Mouse (Mus musculus) forebrain, postnatal 0 days (tissue): ENCODE measurements around the gene Has1. TPM values are rescaled to one million over a fixed set of nuclear protein-coding genes. Genes with fewer than 3 reads are reported as not detected.

ENCODE experiments used
- ATAC-seq: fragments of 200-750 bp; cut with Nextera tagmentation; 2 replicates; pipeline ENCODE4 v1.8.0; 2017; ENCODE audit warnings: mild to moderate bottlenecking, moderate library complexity
- DNase-seq: peaks from one replicate; pipeline ENCODE4 v3.0.0-alpha.2; 2015
- H3K27ac ChIP-seq: fragments of 300-500 bp; sonication (generic); 2 replicates; pipeline ENCODE4 v1.5.1; 2014; ENCODE audit warnings: low read depth, mild to moderate bottlenecking, antibody characterized with exemption, low read length, moderate library complexity, mixed read lengths
- H3K27me3 ChIP-seq: fragments of 300-500 bp; sonication (generic); 2 replicates; pipeline ENCODE4 v1.6.1; 2014; ENCODE audit warnings: mild to moderate bottlenecking, low read length, mixed read lengths; ENCODE audit not compliant: insufficient read depth
- H3K36me3 ChIP-seq: fragments of 300-500 bp; sonication (generic); 2 replicates; pipeline ENCODE4 v1.6.1; 2014; ENCODE audit warnings: mild to moderate bottlenecking, moderate library complexity; ENCODE audit not compliant: insufficient read depth
- H3K4me1 ChIP-seq: fragments of 300-500 bp; sonication (generic); 2 replicates; pipeline ENCODE4 v1.6.1; 2014; ENCODE audit warnings: antibody characterized with exemption; ENCODE audit not compliant: insufficient read depth
- H3K4me2 ChIP-seq: fragments of 300-500 bp; sonication (generic); 2 replicates; pipeline ENCODE4 v1.6.1; 2014; ENCODE audit warnings: low read depth, mild to moderate bottlenecking, moderate library complexity
- H3K4me3 ChIP-seq: fragments of 300-500 bp; sonication (generic); 2 replicates; pipeline ENCODE4 v1.5.1; 2014; ENCODE audit warnings: low read depth, low read length, mixed read lengths
- H3K9ac ChIP-seq: fragments of 300-500 bp; sonication (generic); 2 replicates; pipeline ENCODE4 v1.6.1; 2014; ENCODE audit warnings: mild to moderate bottlenecking
- H3K9me3 ChIP-seq: fragments of 300-500 bp; sonication (generic); 2 replicates; pipeline ENCODE4 v1.6.1; 2016; ENCODE audit warnings: low read length
- CTCF ChIP-seq: sonication (generic); IDR thresholded peaks from 2 replicates; pipeline ENCODE4 v1.5.1; 2016; ENCODE audit warnings: antibody characterized with exemption, control low read depth, low read depth
- WGBS: fragments of 180-500 bp; shearing (Covaris S2); extraction: QIAGEN DNeasy Blood & Tissue Kit; methylation state at CpG from one replicate; pipeline ENCODE4 v1.1.7; 2014; 5-methylcytosine and 5-hydroxymethylcytosine counted together
- polyA plus RNA-seq: library from polyadenylated mRNA; unstranded; fragments of >200 nt; fragmentation: Nextera tagmentation; extraction: Ambion mirVana; gene quantifications from 2 replicates; pipeline ENCODE4 v1.2.1, GENCODE M21; 2015
- total RNA-seq: library from RNA; depleted of rRNA; stranded (reverse); fragments of >200 nt; gene quantifications from 2 replicates; pipeline ENCODE4 v1.2.3, GENCODE M21; 2014

The Has1 gene
- total and polyA plus RNA-seq, 2 experiments from 2014 or later = 0.53 to 0.90 TPM

DNA sequence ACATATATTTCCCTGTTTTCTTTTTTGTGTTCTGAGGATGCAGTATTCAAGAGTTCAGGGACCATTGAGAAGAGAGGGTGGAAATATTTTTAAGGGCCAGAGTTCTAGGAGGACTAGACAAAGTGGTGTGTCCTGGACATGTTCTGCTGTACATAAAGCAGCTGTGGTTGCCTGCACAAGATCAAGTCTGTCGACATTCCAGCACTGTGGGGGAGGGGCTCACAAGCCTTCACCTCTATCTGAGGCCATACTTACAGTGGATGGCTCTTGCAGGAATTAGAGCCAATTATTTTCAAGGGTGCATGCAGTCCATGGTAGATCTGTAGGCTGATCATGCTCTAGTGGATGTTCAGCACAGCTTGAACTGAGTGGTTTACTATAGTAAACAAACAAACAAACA lies 20.1 kb downstream of the Has1 start:
- no peak for TF ChIP-seq CTCF
- 15% methylated on average over 1 of the region's 1 CpGs for WGBS
- no peaks in the 10 kb centered on the region for H3K9me3 ChIP-seq
- no peak overlapping the region for H3K27ac ChIP-seq
- no peaks in the 10 kb centered on the region for H3K27me3 ChIP-seq
- ATAC-seq (no peak), DNase-seq (no peak)
- H3K4me3 ChIP-seq = no peak overlapping the region
- peaks cover 15% of the 10 kb centered on the region; the same call in 1 of the 2 replicates for H3K36me3 ChIP-seq
- H3K4me1 ChIP-seq = peaks cover 35% of the 10 kb centered on the region
- no peak overlapping the region for H3K4me2 ChIP-seq
- no peak overlapping the region; the same call in 1 of the 2 replicates for H3K9ac ChIP-seq

DNA sequence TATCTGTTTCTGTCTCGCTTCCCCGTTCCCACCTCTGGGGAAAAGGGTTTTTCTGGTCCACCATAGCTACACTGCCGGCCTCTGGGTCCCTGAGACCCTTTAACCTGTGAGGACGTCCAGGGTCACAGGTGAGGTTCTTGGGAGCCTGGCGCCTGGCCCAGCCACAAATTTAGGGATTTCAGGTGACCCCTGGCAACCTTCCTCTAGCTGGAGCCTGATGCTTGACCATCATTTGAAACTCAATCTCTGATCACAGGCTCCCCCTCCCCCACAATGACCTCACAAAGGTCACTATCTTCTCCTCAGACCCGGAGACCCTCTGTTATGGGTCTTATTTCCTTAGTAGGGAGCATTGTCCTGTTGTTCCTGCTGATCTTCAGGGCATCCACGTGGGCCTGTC lies 24.3 kb downstream of the Has1 start:
- 77% methylated on average over 7 of the region's 7 CpGs for WGBS
- Histone ChIP-seq H3K9ac (no peak overlapping the region), H3K36me3 (peaks cover 8% of the 10 kb centered on the region; the same call in 1 of the 2 replicates), H3K4me2 (peak overlapping the region; percentile 90), H3K27ac (no peak overlapping the region), H3K27me3 (no peaks in the 10 kb centered on the region), H3K4me1 (peaks cover 32% of the 10 kb centered on the region), H3K4me3 (peak overlapping the region; percentile 92), H3K9me3 (no peaks in the 10 kb centered on the region)
- no peak for DNase-seq
- no peak for TF ChIP-seq CTCF
- no peak for ATAC-seq

DNA sequence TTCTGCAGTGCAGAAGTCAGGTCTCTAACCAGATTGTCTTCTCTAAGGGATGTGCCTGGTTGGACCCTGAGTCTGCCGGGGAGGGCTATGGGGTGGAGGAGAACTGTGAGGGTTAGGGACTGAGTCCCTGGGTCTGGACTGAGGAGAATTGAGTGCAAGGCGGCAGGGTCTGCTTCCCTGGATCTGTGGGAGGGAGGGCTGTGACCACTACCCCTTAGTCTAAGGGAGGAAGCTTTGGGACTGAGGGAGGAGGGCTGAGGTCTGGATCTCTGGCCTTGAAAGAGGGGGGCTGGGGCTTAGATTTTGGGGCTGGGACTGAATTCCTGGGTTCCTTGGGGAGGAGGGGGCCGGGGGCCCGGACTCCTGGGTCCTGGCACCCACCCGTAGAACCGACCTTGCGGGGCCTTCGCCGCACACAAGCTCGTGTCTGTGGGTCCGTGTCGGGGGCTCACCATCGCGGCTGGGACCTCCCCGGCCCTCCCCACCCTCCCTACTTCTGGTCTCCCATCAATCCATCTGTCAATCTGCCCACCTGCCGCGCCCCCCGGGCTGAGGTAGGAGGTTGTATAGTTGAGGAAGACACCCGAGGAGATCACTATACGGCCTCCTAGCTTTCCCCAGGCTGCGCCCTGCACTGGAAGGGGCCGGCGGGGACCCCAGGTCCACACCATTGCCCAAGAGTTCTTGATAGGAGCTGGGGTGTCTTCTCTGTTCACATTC lies 25.0 kb downstream of the Has1 start:
- peak overlapping the region; percentile 100 for H3K27ac ChIP-seq
- 51% methylated on average over 23 of the region's 23 CpGs for WGBS

DNA sequence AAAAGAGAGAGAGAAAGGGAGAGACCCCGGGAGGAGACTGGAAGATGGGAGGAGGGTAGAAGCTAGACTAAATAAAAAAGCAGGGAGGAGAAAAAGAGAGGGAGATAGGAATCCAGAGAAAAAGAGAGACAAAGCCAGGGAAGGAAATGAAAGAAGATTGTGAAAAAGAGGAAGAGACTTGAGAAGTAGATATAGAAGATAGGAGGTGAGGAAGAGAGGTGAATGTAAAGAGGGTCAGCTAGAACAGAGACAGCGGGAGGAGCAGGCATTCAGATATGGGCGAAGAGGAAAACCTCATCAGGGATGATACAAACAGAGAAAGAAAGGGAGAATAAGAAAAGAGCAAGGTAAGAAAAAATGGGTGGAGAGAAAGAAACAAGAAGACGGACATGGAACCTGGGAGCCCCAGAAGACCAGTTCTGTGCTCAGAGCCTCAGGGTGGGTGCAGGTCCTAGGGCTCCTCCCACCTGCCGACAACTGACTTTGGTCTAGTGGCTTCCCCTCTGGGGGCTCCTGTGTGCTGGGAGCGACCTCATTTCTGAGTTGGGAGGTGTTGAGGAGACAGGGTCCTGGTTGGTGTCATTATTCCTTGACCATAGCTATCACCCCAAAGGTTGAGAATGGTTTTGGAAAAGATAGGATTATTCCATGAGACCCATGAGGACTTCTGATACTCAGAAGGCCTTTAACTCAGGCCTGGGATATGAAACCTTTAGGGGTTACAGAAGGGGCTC lies 25.8 kb downstream of the Has1 start:
- Histone ChIP-seq H3K9ac (peak overlapping the region; percentile 98), H3K4me1 (peaks cover 32% of the 10 kb centered on the region), H3K27me3 (no peaks in the 10 kb centered on the region), H3K4me3 (peak overlapping the region; percentile 92), H3K36me3 (peaks cover 8% of the 10 kb centered on the region; the same call in 1 of the 2 replicates), H3K27ac (peak overlapping the region; percentile 100), H3K4me2 (peak overlapping the region; percentile 90), H3K9me3 (no peaks in the 10 kb centered on the region)
- ATAC-seq = no peak
- 5% methylated on average over 6 of the region's 6 CpGs for WGBS
- TF ChIP-seq CTCF = no peak
- DNase-seq = peak; percentile 30

More for the DNA sequence above, 25.0 kb downstream of the Has1 start:
- Histone ChIP-seq H3K4me2 (peak overlapping the region; percentile 90), H3K4me3 (peak overlapping the region; percentile 92), H3K4me1 (peaks cover 32% of the 10 kb centered on the region), H3K36me3 (peaks cover 8% of the 10 kb centered on the region; the same call in 1 of the 2 replicates), H3K9me3 (no peaks in the 10 kb centered on the region), H3K9ac (peak overlapping the region; percentile 98), H3K27me3 (no peaks in the 10 kb centered on the region)
- TF ChIP-seq CTCF = no peak
- DNase-seq (no peak), ATAC-seq (no peak)

DNA sequence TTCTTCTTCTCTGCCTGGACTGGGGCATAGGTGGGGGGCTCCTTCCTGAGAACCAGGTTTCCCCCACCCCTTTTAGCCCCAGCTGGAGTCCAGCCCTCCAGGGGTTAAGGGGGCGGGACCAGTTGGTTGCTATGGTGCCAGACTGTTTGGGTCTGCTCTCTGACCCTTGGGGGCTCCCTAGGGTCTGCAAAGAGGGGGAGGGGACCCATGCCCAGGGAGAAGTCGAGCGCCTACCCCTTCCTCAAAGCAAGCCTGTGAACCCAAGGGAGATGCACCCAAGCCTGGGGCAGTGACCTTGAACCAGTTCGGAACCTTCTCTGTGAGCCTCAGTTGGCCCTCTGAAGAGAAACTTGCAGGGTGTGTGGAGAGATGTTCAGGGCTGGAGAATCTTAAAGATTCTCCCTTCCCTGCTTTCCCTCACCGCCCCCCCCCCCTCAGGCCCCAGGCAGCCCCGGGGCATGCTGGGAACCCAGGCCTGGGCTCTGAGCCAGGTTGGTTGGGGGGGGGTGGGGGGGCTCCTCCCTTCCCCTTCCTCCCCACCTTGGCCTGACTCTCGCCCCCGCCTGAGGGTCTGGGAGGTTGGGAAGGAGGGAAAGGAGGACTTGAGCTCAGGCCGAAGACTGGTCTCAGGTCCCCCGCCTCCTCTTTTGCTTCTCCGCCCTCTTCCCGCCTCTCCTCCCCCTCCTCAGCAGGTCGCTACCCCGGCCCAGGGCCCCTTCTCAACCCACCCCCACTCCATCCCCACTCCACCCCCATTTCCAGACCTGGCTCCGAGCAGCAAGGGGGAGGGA lies 26.6 kb downstream of the Has1 start:
- H3K4me3 ChIP-seq = peak overlapping the region; percentile 92
- WGBS = 2% methylated on average over 10 of the region's 15 CpGs
- TF ChIP-seq CTCF = no peak
- H3K36me3 ChIP-seq = peaks cover 8% of the 10 kb centered on the region; the same call in 1 of the 2 replicates
- peaks cover 26% of the 10 kb centered on the region for H3K4me1 ChIP-seq
- DNase-seq (peak; percentile 81), ATAC-seq (peak; percentile 26)
- no peaks in the 10 kb centered on the region for H3K27me3 ChIP-seq
- H3K27ac ChIP-seq = peak overlapping the region; percentile 100
- H3K9me3 ChIP-seq = no peaks in the 10 kb centered on the region
- H3K4me2 ChIP-seq = peak overlapping the region; percentile 90
- peak overlapping the region; percentile 98 for H3K9ac ChIP-seq

DNA sequence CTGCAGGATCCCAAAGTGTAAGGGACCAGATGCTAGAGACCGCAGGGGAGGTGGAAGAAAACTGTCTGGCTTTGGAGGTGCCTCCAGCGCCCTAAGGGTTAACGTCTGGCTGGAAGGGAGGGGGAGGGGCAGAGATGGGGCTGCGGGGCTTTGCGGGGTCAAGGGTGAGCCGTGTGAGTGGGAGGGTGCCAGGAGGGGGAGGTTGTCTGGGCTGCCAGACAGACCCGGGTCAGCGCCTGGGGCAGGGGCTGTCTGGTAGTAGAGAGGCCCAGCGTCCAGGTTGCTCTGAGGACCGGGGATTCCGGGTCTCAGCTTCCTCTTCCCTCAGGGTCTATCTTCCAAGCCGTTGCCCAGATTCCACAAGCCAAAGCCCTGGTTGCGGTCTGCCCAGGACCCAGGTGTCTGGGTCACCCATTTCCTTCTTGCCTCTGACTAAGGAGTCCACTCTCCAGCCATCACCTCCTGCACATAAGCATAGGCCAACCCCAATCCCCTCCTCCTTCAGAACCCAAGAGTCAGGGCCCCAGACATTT lies 27.3 kb downstream of the Has1 start:
- Histone ChIP-seq H3K4me3 (peak overlapping the region; percentile 92), H3K9me3 (no peaks in the 10 kb centered on the region), H3K4me2 (peak overlapping the region; percentile 90), H3K9ac (peak overlapping the region; percentile 98), H3K36me3 (peaks cover 8% of the 10 kb centered on the region; the same call in 1 of the 2 replicates), H3K27ac (peak overlapping the region; percentile 100), H3K4me1 (peaks cover 26% of the 10 kb centered on the region), H3K27me3 (no peaks in the 10 kb centered on the region)
- DNase-seq (peak; percentile 77), ATAC-seq (peak; percentile 6; the same call in 1 of the 2 replicates)
- no peak for TF ChIP-seq CTCF
- 0% methylated on average over 13 of the region's 13 CpGs for WGBS
